Mouse (Mus musculus): Measurements from ENCODE around the gene Idnk. TPM values are rescaled to one million over a fixed set of nuclear protein-coding genes. Genes with fewer than 3 reads are reported as not detected.

Idnk gene
- polyA plus RNA-seq, 1 experiment from 2014 or later, result 40.5 TPM

- 92% methylated on average over 8 of the region's 8 CpGs for WGBS
- no peak for ATAC-seq
Observed at GRCm38 (mm10) chr13:58186281-58186680, 28.8 kb downstream of the Idnk start.

GRCm38 (mm10) chr13:58187751-58188150 lies 30.3 kb downstream of the Idnk start:
- ATAC-seq (no peak), DNase-seq (ENCODE audit: low spot score) (no peak)
- no peak overlapping the region for H3K4me2 ChIP-seq (replicated peaks; ENCODE audit: low read depth, low read length)
- no peak overlapping the region for H3K4me3 ChIP-seq (ENCODE audit: low read depth, low read length)
- H3K4me1 ChIP-seq (ENCODE audit: insufficient read depth, low read depth, low read length), result no peaks in the 10 kb centered on the region
- no peaks in the 10 kb centered on the region for H3K27me3 ChIP-seq (replicated peaks; ENCODE audit: insufficient read depth, low read length)
- no peak overlapping the region for H3K9ac ChIP-seq (replicated peaks; ENCODE audit: low read depth)
- 94% methylated on average over 3 of the region's 3 CpGs for WGBS
- no peak overlapping the region for H3K27ac ChIP-seq (ENCODE audit: low read length)
- no peaks in the 10 kb centered on the region for H3K9me3 ChIP-seq (ENCODE audit: low read length)
- H3K36me3 ChIP-seq (ENCODE audit: insufficient read depth, low read length), result peaks cover 21% of the 10 kb centered on the region; the same call in 1 of the 2 replicates
- no peak for TF ChIP-seq EP300 (IDR thresholded peaks at IDR 0.05)
- no peak for TF ChIP-seq CTCF (IDR thresholded peaks at IDR 0.05)

More at GRCm38 (mm10) chr13:58186281-58186680, 28.8 kb downstream of the Idnk start:
- TF ChIP-seq EP300 (IDR thresholded peaks at IDR 0.05), result no peak
- no peak for TF ChIP-seq CTCF (IDR thresholded peaks at IDR 0.05)
- no peak overlapping the region for H3K4me3 ChIP-seq (ENCODE audit: low read depth, low read length)
- no peak for DNase-seq (ENCODE audit: low spot score)
- no peaks in the 10 kb centered on the region for H3K4me1 ChIP-seq (ENCODE audit: insufficient read depth, low read depth, low read length)
- no peaks in the 10 kb centered on the region for H3K27me3 ChIP-seq (replicated peaks; ENCODE audit: insufficient read depth, low read length)
- H3K27ac ChIP-seq (ENCODE audit: low read length), result no peak overlapping the region
- H3K9ac ChIP-seq (replicated peaks; ENCODE audit: low read depth), result no peak overlapping the region
- H3K4me2 ChIP-seq (replicated peaks; ENCODE audit: low read depth, low read length), result no peak overlapping the region
- H3K9me3 ChIP-seq (ENCODE audit: low read length), result no peaks in the 10 kb centered on the region
- H3K36me3 ChIP-seq (ENCODE audit: insufficient read depth, low read length), result peaks cover 12% of the 10 kb centered on the region; the same call in 1 of the 2 replicates

GRCm38 (mm10) chr13:58188412-58188811 lies 31.0 kb downstream of the Idnk start:
- Histone ChIP-seq H3K27me3 (replicated peaks; ENCODE audit: insufficient read depth, low read length) (no peaks in the 10 kb centered on the region), H3K27ac (ENCODE audit: low read length) (no peak overlapping the region), H3K9ac (replicated peaks; ENCODE audit: low read depth) (no peak overlapping the region), H3K36me3 (ENCODE audit: insufficient read depth, low read length) (peaks cover 21% of the 10 kb centered on the region; the same call in 1 of the 2 replicates), H3K4me2 (replicated peaks; ENCODE audit: low read depth, low read length) (no peak overlapping the region), H3K4me1 (ENCODE audit: insufficient read depth, low read depth, low read length) (no peaks in the 10 kb centered on the region), H3K9me3 (ENCODE audit: low read length) (no peaks in the 10 kb centered on the region), H3K4me3 (ENCODE audit: low read depth, low read length) (no peak overlapping the region)
- TF ChIP-seq CTCF (IDR thresholded peaks at IDR 0.05) (peak; percentile 97), EP300 (IDR thresholded peaks at IDR 0.05) (no peak)
- ATAC-seq, result peak; percentile 77
- WGBS, result 55% methylated on average over 4 of the region's 4 CpGs
- peak; percentile 93 for DNase-seq (ENCODE audit: low spot score)

GRCm38 (mm10) chr13:58189473-58189872 lies 32.0 kb downstream of the Idnk start:
- TF ChIP-seq EP300 (IDR thresholded peaks at IDR 0.05) (no peak), CTCF (IDR thresholded peaks at IDR 0.05) (no peak)
- Histone ChIP-seq H3K27me3 (replicated peaks; ENCODE audit: insufficient read depth, low read length) (no peaks in the 10 kb centered on the region), H3K4me1 (ENCODE audit: insufficient read depth, low read depth, low read length) (no peaks in the 10 kb centered on the region), H3K27ac (ENCODE audit: low read length) (no peak overlapping the region), H3K4me3 (ENCODE audit: low read depth, low read length) (no peak overlapping the region), H3K36me3 (ENCODE audit: insufficient read depth, low read length) (peaks cover 21% of the 10 kb centered on the region; the same call in 1 of the 2 replicates), H3K9me3 (ENCODE audit: low read length) (no peaks in the 10 kb centered on the region), H3K4me2 (replicated peaks; ENCODE audit: low read depth, low read length) (no peak overlapping the region), H3K9ac (replicated peaks; ENCODE audit: low read depth) (no peak overlapping the region)
- ATAC-seq (peak; percentile 78), DNase-seq (ENCODE audit: low spot score) (peak; percentile 31)
- 63% methylated on average over 5 of the region's 5 CpGs for WGBS

- Histone ChIP-seq H3K27me3 (replicated peaks; ENCODE audit: insufficient read depth, low read length) (no peaks in the 10 kb centered on the region), H3K9me3 (ENCODE audit: low read length) (no peaks in the 10 kb centered on the region), H3K4me1 (ENCODE audit: insufficient read depth, low read depth, low read length) (no peaks in the 10 kb centered on the region), H3K9ac (replicated peaks; ENCODE audit: low read depth) (no peak overlapping the region), H3K4me2 (replicated peaks; ENCODE audit: low read depth, low read length) (no peak overlapping the region), H3K36me3 (ENCODE audit: insufficient read depth, low read length) (peaks cover 15% of the 10 kb centered on the region; the same call in 1 of the 2 replicates), H3K27ac (ENCODE audit: low read length) (no peak overlapping the region), H3K4me3 (ENCODE audit: low read depth, low read length) (no peak overlapping the region)
- ATAC-seq (no peak), DNase-seq (ENCODE audit: low spot score) (no peak)
- TF ChIP-seq CTCF (IDR thresholded peaks at IDR 0.05) (no peak), EP300 (IDR thresholded peaks at IDR 0.05) (no peak)
- 97% methylated on average over 14 of the region's 14 CpGs for WGBS
Observed at GRCm38 (mm10) chr13:58191516-58191915, 34.1 kb downstream of the Idnk start.

GRCm38 (mm10) chr13:58192146-58192545 lies 34.7 kb downstream of the Idnk start:
- H3K27ac ChIP-seq (ENCODE audit: low read length), result no peak overlapping the region
- no peak overlapping the region for H3K4me3 ChIP-seq (ENCODE audit: low read depth, low read length)
- ATAC-seq, result no peak
- H3K9ac ChIP-seq (replicated peaks; ENCODE audit: low read depth), result no peak overlapping the region
- H3K4me2 ChIP-seq (replicated peaks; ENCODE audit: low read depth, low read length), result no peak overlapping the region
- no peak for TF ChIP-seq CTCF (IDR thresholded peaks at IDR 0.05)
- no peak for TF ChIP-seq EP300 (IDR thresholded peaks at IDR 0.05)
- no peak for DNase-seq (ENCODE audit: low spot score)
- WGBS, result 95% methylated on average over 6 of the region's 6 CpGs
- H3K36me3 ChIP-seq (ENCODE audit: insufficient read depth, low read length), result peaks cover 11% of the 10 kb centered on the region; the same call in 1 of the 2 replicates
- no peaks in the 10 kb centered on the region for H3K27me3 ChIP-seq (replicated peaks; ENCODE audit: insufficient read depth, low read length)
- no peaks in the 10 kb centered on the region for H3K4me1 ChIP-seq (ENCODE audit: insufficient read depth, low read depth, low read length)
- no peaks in the 10 kb centered on the region for H3K9me3 ChIP-seq (ENCODE audit: low read length)

- no peak for DNase-seq (ENCODE audit: low spot score)
- TF ChIP-seq EP300 (IDR thresholded peaks at IDR 0.05) (no peak), CTCF (IDR thresholded peaks at IDR 0.05) (no peak)
- Histone ChIP-seq H3K4me1 (ENCODE audit: insufficient read depth, low read depth, low read length) (no peaks in the 10 kb centered on the region), H3K4me3 (ENCODE audit: low read depth, low read length) (no peak overlapping the region), H3K27ac (ENCODE audit: low read length) (no peak overlapping the region), H3K9me3 (ENCODE audit: low read length) (no peaks in the 10 kb centered on the region), H3K36me3 (ENCODE audit: insufficient read depth, low read length) (peaks cover 11% of the 10 kb centered on the region; the same call in 1 of the 2 replicates), H3K9ac (replicated peaks; ENCODE audit: low read depth) (no peak overlapping the region), H3K4me2 (replicated peaks; ENCODE audit: low read depth, low read length) (no peak overlapping the region), H3K27me3 (replicated peaks; ENCODE audit: insufficient read depth, low read length) (no peaks in the 10 kb centered on the region)
- no peak for ATAC-seq
- 95% methylated on average over 3 of the region's 3 CpGs for WGBS
Observed at GRCm38 (mm10) chr13:58193221-58193620, 35.8 kb downstream of the Idnk start.

All from lung, postnatal 0 days (tissue).